Mouse (Mus musculus): ENCODE results near the gene Orc6.

GRCm38 (mm10) chr8:85299434-85300077 lies at the start of gene Orc6, which contains the start of gene Vps35:
- TF ChIP-seq CTCF (IDR thresholded peaks at IDR 0.05; ENCODE audit: low read depth) (no peak), EP300 (IDR thresholded peaks at IDR 0.05; ENCODE audit: low read depth) (peak; percentile 13; the same call in 1 of the 2 replicates)

All from liver, embryonic 14.5 days (tissue).